ENCODE assay signal across 15 mouse cellular contexts in genomic region chr5:139337826-139338370, GRCm38 (mm10). TPM values are rescaled to one million over a fixed set of nuclear protein-coding genes. Genes with fewer than 3 reads are reported as not detected.
DNase-seq lines count a peak whose midpoint lies in the region; ATAC-seq lines count a peak whose summit lies in the region.
"Had no signal": no experiment of that assay in that cellular context is flagged by ENCODE, and none has a peak within 500 bp of the region (broad histone marks: within the 10 kb centered on the region; RNA-seq: fewer than 3 reads in every experiment).

No protein-coding gene starts in this region.

- DNase-seq in kidney, adult 9 months = no peak
- DNase-seq in skeletal muscle tissue, adult 2 months (ENCODE audit: low read depth, low spot score) = peak; percentile 56
- DNase-seq: adrenal gland, adult 2 months; lung, postnatal 14 days; thymus, postnatal 25 days had no signal

- H3K9ac ChIP-seq in kidney, embryonic 16.5 days (replicated peaks; ENCODE audit: low read length) = no peak overlapping the region
- peak overlapping the region; percentile 52; the same call in 1 of the 2 replicates for H3K9ac ChIP-seq in heart, embryonic 11.5 days (ENCODE audit: low read depth, low read length)
- H3K9ac ChIP-seq in midbrain, embryonic 15.5 days = no peak overlapping the region
- no peak overlapping the region for H3K9ac ChIP-seq in kidney, embryonic 14.5 days (ENCODE audit: low read depth, low read length)
- H3K9ac ChIP-seq: kidney, embryonic 15.5 days; midbrain, embryonic 12.5 days had no signal

- H3K4me2 ChIP-seq in kidney, embryonic 16.5 days (replicated peaks; ENCODE audit: low read depth, low read length) = no peak overlapping the region
- peak overlapping the region; percentile 31; the same call in 1 of the 2 replicates for H3K4me2 ChIP-seq in heart, embryonic 11.5 days
- no peak overlapping the region for H3K4me2 ChIP-seq in midbrain, embryonic 15.5 days
- no peak overlapping the region for H3K4me2 ChIP-seq in kidney, embryonic 14.5 days (replicated peaks; ENCODE audit: low read depth, low read length)
- H3K4me2 ChIP-seq: kidney, embryonic 15.5 days; midbrain, embryonic 12.5 days had no signal

- peaks cover 22% of the 10 kb centered on the region for H3K4me1 ChIP-seq in kidney, embryonic 16.5 days (ENCODE audit: insufficient read depth, low read length)
- peaks cover 23% of the 10 kb centered on the region for H3K4me1 ChIP-seq in heart, embryonic 11.5 days (ENCODE audit: control insufficient read depth, insufficient read depth, low read length)
- 0 out of 2 replicates have a peak, but pooled peaks cover 8% of the 10 kb centered on the region for H3K4me1 ChIP-seq in midbrain, embryonic 15.5 days
- H3K4me1 ChIP-seq in kidney, embryonic 14.5 days (ENCODE audit: control insufficient read depth, insufficient read depth, low read length) = peaks cover 6% of the 10 kb centered on the region; the same call in 1 of the 2 replicates

- ATAC-seq in kidney, embryonic 16.5 days (ENCODE audit: low FRiP score, low TSS enrichment) = 0 out of 2 replicates have a peak, but pooled peaks have one; percentile 20
- 0 out of 2 replicates have a peak, but pooled peaks have one; percentile 46 for ATAC-seq in cerebellum, adult (ENCODE audit: insufficient number of reproducible peaks, low FRiP score, low TSS enrichment)
- peak; percentile 57; the same call in 1 of the 2 replicates for ATAC-seq in heart, embryonic 11.5 days (replicated peaks; ENCODE audit: insufficient number of reproducible peaks, low FRiP score, low TSS enrichment)
- no peak for ATAC-seq in midbrain, embryonic 15.5 days (replicated peaks)
- no peak for ATAC-seq in kidney, embryonic 14.5 days (ENCODE audit: low FRiP score, low TSS enrichment)
- ATAC-seq: Patski had no signal

- 52% methylated on average over 13 of the region's 13 CpGs for WGBS in kidney, embryonic 16.5 days
- WGBS in heart, embryonic 11.5 days (ENCODE audit: insufficient replicate concordance) = 35% methylated on average over 13 of the region's 13 CpGs
- WGBS in midbrain, embryonic 15.5 days = 82% methylated on average over 13 of the region's 13 CpGs
- WGBS in kidney, embryonic 14.5 days = 53% methylated on average over 13 of the region's 13 CpGs

- H3K27ac ChIP-seq in kidney, embryonic 16.5 days (ENCODE audit: low read length) = 0 out of 2 replicates have a peak overlapping the region, but pooled peaks have one; percentile 10
- peak overlapping the region; percentile 70 for H3K27ac ChIP-seq in heart, embryonic 11.5 days (ENCODE audit: low read depth, low read length)
- H3K27ac ChIP-seq in midbrain, embryonic 15.5 days = no peak overlapping the region
- no peak overlapping the region for H3K27ac ChIP-seq in kidney, embryonic 14.5 days (ENCODE audit: low read depth, low read length)
- H3K27ac ChIP-seq: midbrain, embryonic 12.5 days had no signal

- H3K4me3 ChIP-seq in kidney, embryonic 16.5 days (ENCODE audit: low read length) = no peak overlapping the region
- no peak overlapping the region for H3K4me3 ChIP-seq in heart, embryonic 11.5 days (ENCODE audit: low read depth, low read length)
- no peak overlapping the region for H3K4me3 ChIP-seq in midbrain, embryonic 15.5 days
- H3K4me3 ChIP-seq in kidney, embryonic 14.5 days (ENCODE audit: low read length) = no peak overlapping the region
- H3K4me3 ChIP-seq: kidney, embryonic 15.5 days; midbrain, embryonic 12.5 days had no signal

- no peaks in the 10 kb centered on the region for H3K9me3 ChIP-seq in kidney, embryonic 16.5 days (ENCODE audit: low read length)
- H3K9me3 ChIP-seq in heart, embryonic 11.5 days (replicated peaks; ENCODE audit: control insufficient read depth, low read length) = no peaks in the 10 kb centered on the region
- H3K9me3 ChIP-seq in midbrain, embryonic 15.5 days = no peaks in the 10 kb centered on the region
- H3K9me3 ChIP-seq in kidney, embryonic 14.5 days (ENCODE audit: control insufficient read depth, low read length) = no peaks in the 10 kb centered on the region
- H3K9me3 ChIP-seq: kidney, embryonic 15.5 days; midbrain, embryonic 12.5 days had no signal

- H3K36me3 ChIP-seq in kidney, embryonic 16.5 days (ENCODE audit: insufficient read depth, low read length) = peaks cover 40% of the 10 kb centered on the region
- H3K36me3 ChIP-seq in heart, embryonic 11.5 days (ENCODE audit: control insufficient read depth, insufficient read depth, low read length) = peaks cover 20% of the 10 kb centered on the region
- H3K36me3 ChIP-seq in midbrain, embryonic 15.5 days (replicated peaks) = peaks cover 40% of the 10 kb centered on the region
- peaks cover 63% of the 10 kb centered on the region for H3K36me3 ChIP-seq in kidney, embryonic 14.5 days (ENCODE audit: control insufficient read depth, insufficient read depth, low read length)

- no peaks in the 10 kb centered on the region for H3K27me3 ChIP-seq in kidney, embryonic 16.5 days (ENCODE audit: insufficient read depth, low read length)
- no peaks in the 10 kb centered on the region for H3K27me3 ChIP-seq in heart, embryonic 11.5 days (ENCODE audit: control insufficient read depth, insufficient read depth, low read length)
- no peaks in the 10 kb centered on the region for H3K27me3 ChIP-seq in midbrain, embryonic 15.5 days (replicated peaks)
- no peaks in the 10 kb centered on the region for H3K27me3 ChIP-seq in kidney, embryonic 14.5 days (ENCODE audit: control insufficient read depth, insufficient read depth, low read length)
- H3K27me3 ChIP-seq: kidney, embryonic 15.5 days; midbrain, embryonic 12.5 days; Patski had no signal

RNA-seq across cellular contexts. Expression of gene Adap1, which starts 12.5 kb away (rescaled TPM):
- 1.1 and 1.7 TPM in 2 replicates for polyA plus RNA-seq in kidney, embryonic 16.5 days (2015; fragmentation: Nextera tagmentation; extraction: Ambion mirVana)
- 1.4 and 2.5 TPM in 2 replicates for polyA plus RNA-seq in heart, embryonic 11.5 days (2014; fragmentation: Nextera tagmentation; extraction: Ambion mirVana)
- 115 and 118 TPM in 2 replicates for polyA plus RNA-seq in midbrain, embryonic 15.5 days (2015; fragmentation: Nextera tagmentation; extraction: Ambion mirVana)
- polyA plus RNA-seq in kidney, embryonic 14.5 days (2014; fragmentation: Nextera tagmentation; extraction: Ambion mirVana) = 0.89 and 1.2 TPM in 2 replicates

RNA-seq across cellular contexts. Expression of gene Cox19, which starts 13.3 kb away (rescaled TPM):
- polyA plus RNA-seq in kidney, embryonic 16.5 days (2015; fragmentation: Nextera tagmentation; extraction: Ambion mirVana) = 99.3 and 104 TPM in 2 replicates
- 85.3 and 95.2 TPM in 2 replicates for polyA plus RNA-seq in heart, embryonic 11.5 days (2014; fragmentation: Nextera tagmentation; extraction: Ambion mirVana)
- 106 and 108 TPM in 2 replicates for polyA plus RNA-seq in midbrain, embryonic 15.5 days (2015; fragmentation: Nextera tagmentation; extraction: Ambion mirVana)
- 105 and 119 TPM in 2 replicates for polyA plus RNA-seq in kidney, embryonic 14.5 days (2014; fragmentation: Nextera tagmentation; extraction: Ambion mirVana)

RNA-seq across cellular contexts. Expression of gene Cyp2w1, which starts 14.5 kb away (rescaled TPM):
- not detected in 2 replicates for polyA plus RNA-seq in kidney, embryonic 16.5 days (2015; fragmentation: Nextera tagmentation; extraction: Ambion mirVana)
- not detected in 2 replicates for polyA plus RNA-seq in heart, embryonic 11.5 days (2014; fragmentation: Nextera tagmentation; extraction: Ambion mirVana)
- 0.46 TPM in 1 of 2 replicates, not detected in the other for polyA plus RNA-seq in midbrain, embryonic 15.5 days (2015; fragmentation: Nextera tagmentation; extraction: Ambion mirVana)
- not detected in 2 replicates for polyA plus RNA-seq in kidney, embryonic 14.5 days (2014; fragmentation: Nextera tagmentation; extraction: Ambion mirVana)
- polyA plus RNA-seq: adrenal gland, adult 2 months; cortical plate, adult 2 months; neural tube, embryonic 14.5 days; Patski had no signal

RNA-seq across cellular contexts. Expression of gene Gpr146, which starts 39.6 kb away (rescaled TPM):
- polyA plus RNA-seq in kidney, embryonic 16.5 days (2015; fragmentation: Nextera tagmentation; extraction: Ambion mirVana) = 6.6 and 6.7 TPM in 2 replicates
- polyA plus RNA-seq in heart, embryonic 11.5 days (2014; fragmentation: Nextera tagmentation; extraction: Ambion mirVana) = 7.2 and 7.5 TPM in 2 replicates
- polyA plus RNA-seq in midbrain, embryonic 15.5 days (2015; fragmentation: Nextera tagmentation; extraction: Ambion mirVana) = 2.5 and 2.7 TPM in 2 replicates
- polyA plus RNA-seq in kidney, embryonic 14.5 days (2014; fragmentation: Nextera tagmentation; extraction: Ambion mirVana) = 2.7 and 3.1 TPM in 2 replicates

Comparison
In these comparisons a context has a peak if more than half of its experiments do, and no peak if none do; other contexts are left out.
1. ATAC-seq: peak in kidney, embryonic 16.5 days (single experiment), cerebellum, adult (single experiment) and heart, embryonic 11.5 days (single experiment); none in midbrain, embryonic 15.5 days (single experiment) and kidney, embryonic 14.5 days (single experiment).
2. H3K27ac ChIP-seq: peak in kidney, embryonic 16.5 days (single experiment) and heart, embryonic 11.5 days (single experiment); none in midbrain, embryonic 15.5 days (single experiment) and kidney, embryonic 14.5 days (single experiment).
3. RNA of gene Adap1, which starts 12.5 kb away (polyA plus RNA-seq): 115 to 118 TPM in midbrain, embryonic 15.5 days; 1.1 to 1.7 TPM in kidney, embryonic 16.5 days, 1.4 to 2.5 TPM in heart, embryonic 11.5 days and 0.89 to 1.2 TPM in kidney, embryonic 14.5 days; every median in the first group is over 10 times any median in the second.